ENCODE assay signal across 9 mouse cellular contexts in genomic region chr2:166175145-166175544, GRCm38 (mm10). TPM values are rescaled to one million over a fixed set of nuclear protein-coding genes. Genes with fewer than 3 reads are reported as not detected.
A peak's percentile ranks its signal among the peaks of the same experiment; 100 is the strongest.
DNase-seq lines count a peak whose midpoint lies in the region; ATAC-seq and TF ChIP-seq lines count a peak whose summit lies in the region.
"Had no signal": no experiment of that assay in that cellular context is flagged by ENCODE, and none has a peak within 500 bp of the region (broad histone marks: within the 10 kb centered on the region; RNA-seq: fewer than 3 reads in every experiment).

No protein-coding gene starts in this region.

- H3K4me2 ChIP-seq in kidney, postnatal 0 days (ENCODE audit: low read length): no peak overlapping the region
- no peak overlapping the region for H3K4me2 ChIP-seq in hindbrain, embryonic 11.5 days (replicated peaks; ENCODE audit: low read depth, low read length)
- H3K4me2 ChIP-seq in midbrain, embryonic 13.5 days (replicated peaks): no peak overlapping the region

- 11% methylated on average over 3 of the region's 3 CpGs for WGBS in kidney, postnatal 0 days
- 25% methylated on average over 3 of the region's 3 CpGs for WGBS in hindbrain, embryonic 11.5 days
- 26% methylated on average over 3 of the region's 3 CpGs for WGBS in midbrain, embryonic 13.5 days

- H3K27me3 ChIP-seq in kidney, postnatal 0 days (ENCODE audit: insufficient read depth, low read length): no peaks in the 10 kb centered on the region
- H3K27me3 ChIP-seq in hindbrain, embryonic 11.5 days (ENCODE audit: control insufficient read depth, insufficient read depth, low read length): peaks cover 21% of the 10 kb centered on the region
- peaks cover 41% of the 10 kb centered on the region for H3K27me3 ChIP-seq in midbrain, embryonic 13.5 days

- peaks cover 12% of the 10 kb centered on the region; the same call in 1 of the 2 replicates for H3K4me1 ChIP-seq in kidney, postnatal 0 days (replicated peaks; ENCODE audit: insufficient read depth, low read length)
- peaks cover 10% of the 10 kb centered on the region for H3K4me1 ChIP-seq in hindbrain, embryonic 11.5 days (replicated peaks; ENCODE audit: control insufficient read depth, insufficient read depth, low read length)
- peaks cover 36% of the 10 kb centered on the region for H3K4me1 ChIP-seq in midbrain, embryonic 13.5 days (replicated peaks)

- no peak overlapping the region for H3K9ac ChIP-seq in kidney, postnatal 0 days (ENCODE audit: low read depth, low read length)
- H3K9ac ChIP-seq in hindbrain, embryonic 11.5 days (ENCODE audit: low read depth, low read length): no peak overlapping the region
- H3K9ac ChIP-seq in midbrain, embryonic 13.5 days (replicated peaks): no peak overlapping the region

- TF ChIP-seq CTCF in kidney, postnatal 0 days (IDR thresholded peaks at IDR 0.05; ENCODE audit: low read depth): no peak
- TF ChIP-seq CTCF in brain, embryonic 14.5 days (IDR thresholded peaks at IDR 0.05; ENCODE audit: borderline replicate concordance, extremely low read depth, insufficient read depth, insufficient read length): no peak

- H3K4me3 ChIP-seq in kidney, postnatal 0 days (replicated peaks; ENCODE audit: low read depth, low read length): no peak overlapping the region
- H3K4me3 ChIP-seq in hindbrain, embryonic 11.5 days (ENCODE audit: low read depth, low read length): no peak overlapping the region
- no peak overlapping the region for H3K4me3 ChIP-seq in midbrain, embryonic 13.5 days (replicated peaks)

- TF ChIP-seq POLR2A in brain, embryonic 14.5 days (IDR thresholded peaks at IDR 0.05; ENCODE audit: borderline replicate concordance, extremely low read depth, insufficient read depth, insufficient read length, poor library complexity, severe bottlenecking): no peak

- H3K27ac ChIP-seq in kidney, postnatal 0 days: no peak overlapping the region
- H3K27ac ChIP-seq in hindbrain, embryonic 11.5 days (ENCODE audit: low read depth, low read length): no peak overlapping the region
- no peak overlapping the region for H3K27ac ChIP-seq in midbrain, embryonic 13.5 days

- no peaks in the 10 kb centered on the region for H3K9me3 ChIP-seq in kidney, postnatal 0 days (replicated peaks; ENCODE audit: low read length)
- no peaks in the 10 kb centered on the region for H3K9me3 ChIP-seq in hindbrain, embryonic 11.5 days (ENCODE audit: control insufficient read depth, low read length)
- no peaks in the 10 kb centered on the region for H3K9me3 ChIP-seq in midbrain, embryonic 13.5 days

- no peak for ATAC-seq in kidney, postnatal 0 days (replicated peaks; ENCODE audit: low FRiP score, low read depth)
- ATAC-seq in hindbrain, embryonic 11.5 days (ENCODE audit: low FRiP score): 0 out of 2 replicates have a peak, but pooled peaks have one; percentile 3
- ATAC-seq in midbrain, embryonic 13.5 days: peak; percentile 53
- no peak for ATAC-seq in granulocyte monocyte progenitor cell, adult 5-6 weeks (replicated peaks; ENCODE audit: poor library complexity, severe bottlenecking)

- H3K36me3 ChIP-seq in kidney, postnatal 0 days (ENCODE audit: insufficient read depth, low read length): no peaks in the 10 kb centered on the region
- no peaks in the 10 kb centered on the region for H3K36me3 ChIP-seq in hindbrain, embryonic 11.5 days (ENCODE audit: control insufficient read depth, insufficient read depth, low read length)
- H3K36me3 ChIP-seq in midbrain, embryonic 13.5 days: no peaks in the 10 kb centered on the region

- peak; percentile 68 for DNase-seq in kidney, postnatal 0 days (ENCODE audit: low spot score)
- DNase-seq in kidney, postnatal 14 days: no peak
- peak; percentile 77 for DNase-seq in brain, embryonic 14.5 days (ENCODE audit: low read depth)
- no peak for DNase-seq in hindbrain, embryonic 11.5 days (ENCODE audit: low spot score)
- DNase-seq in ovary, adult 18-20 months (ENCODE audit: low spot score): no peak
- no peak for DNase-seq in kidney, postnatal 10 days
- DNase-seq: heart, postnatal 4 days had no signal

RNA-seq across cellular contexts. Expression of gene Sulf2, which starts 19.7 kb away (rescaled TPM):
- polyA plus RNA-seq in kidney, postnatal 0 days (2015; fragmentation: Nextera tagmentation; extraction: Ambion mirVana): 43.6 and 45.1 TPM in 2 replicates
- 99.2 and 170 TPM in 2 replicates for polyA plus RNA-seq in brain, embryonic 14.5 days (2012; rRNA removed)
- polyA plus RNA-seq in hindbrain, embryonic 11.5 days (2014; fragmentation: Nextera tagmentation; extraction: Ambion mirVana): 104 and 115 TPM in 2 replicates
- polyA plus RNA-seq in midbrain, embryonic 13.5 days (2015; fragmentation: Nextera tagmentation; extraction: Ambion mirVana): 60.7 and 73.4 TPM in 2 replicates
- 0.26 and 1.1 TPM in 2 replicates for total RNA-seq in granulocyte monocyte progenitor cell, adult 5-6 weeks (2014; fragmentation: Nextera tagmentation)
- total RNA-seq in granulocyte monocyte progenitor cell, adult 5-6 weeks (2017): 0.78 and 1.9 TPM in 2 replicates

Comparison
In these comparisons a context has a peak if more than half of its experiments do, and no peak if none do; other contexts are left out.
1. DNase-seq: peak in kidney, postnatal 0 days (single experiment) and brain, embryonic 14.5 days (single experiment); none in kidney, postnatal 14 days (single experiment), hindbrain, embryonic 11.5 days (single experiment), ovary, adult 18-20 months (single experiment) and kidney, postnatal 10 days (single experiment).
2. ATAC-seq: peak in hindbrain, embryonic 11.5 days (single experiment) and midbrain, embryonic 13.5 days (single experiment); none in kidney, postnatal 0 days (single experiment) and granulocyte monocyte progenitor cell, adult 5-6 weeks (single experiment).